Mouse (Mus musculus): ENCODE measurements around the gene Hist1h1d. TPM values are rescaled to one million over a fixed set of nuclear protein-coding genes. Genes with fewer than 3 reads are reported as not detected.

The Hist1h1d gene
- total and polyA plus RNA-seq, 3 experiments = 0.24 to 115 TPM; not detected in 1

DNA sequence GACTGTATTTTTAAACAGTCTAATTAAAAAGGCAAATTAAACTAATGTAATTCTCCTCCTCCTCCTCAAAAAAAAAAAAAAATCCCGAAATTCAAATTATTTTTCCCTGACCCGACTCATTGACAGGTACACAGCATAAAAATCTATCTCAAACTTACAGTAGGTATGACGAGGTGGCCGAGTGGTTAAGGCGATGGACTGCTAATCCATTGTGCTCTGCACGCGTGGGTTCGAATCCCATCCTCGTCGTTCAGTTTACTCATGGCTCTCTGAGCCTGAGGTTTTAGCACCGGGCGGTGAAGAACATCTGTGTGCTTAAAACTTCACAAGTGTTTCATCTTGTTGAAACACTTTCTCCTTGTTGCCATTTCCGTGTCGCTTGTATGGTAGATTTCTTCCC is 31.4 kb upstream of the Hist1h1d start:
- H3K79me2 ChIP-seq (ENCODE audit: control insufficient read depth, insufficient read depth, low read length, poor library complexity) = no peaks in the 10 kb centered on the region
- no peak overlapping the region for H3K9ac ChIP-seq (ENCODE audit: control insufficient read depth, low read depth, low read length, poor library complexity, severe bottlenecking)
- peak; percentile 91 for DNase-seq (ENCODE audit: low read depth, low spot score)
- H3K27me3 ChIP-seq (ENCODE audit: control insufficient read depth in 1 of 2, insufficient read depth in 2 of 2, low read length in 2 of 2) = no peaks in the 10 kb centered on the region
- no peaks in the 10 kb centered on the region for H3K9me3 ChIP-seq (replicated peaks; ENCODE audit: insufficient read depth, low read length)
- H3K36me3 ChIP-seq (ENCODE audit: control insufficient read depth in 1 of 2, insufficient read depth in 2 of 2, low read length in 2 of 2) = peaks cover 0 to 22% of the 10 kb centered on the region in 2 experiments; a peak in 2 of 4 replicates
- TF ChIP-seq KAT2A (conservative IDR thresholded peaks at IDR 0.05; ENCODE audit: low read depth, low read length) (no peak), TBP (IDR thresholded peaks at IDR 0.05; ENCODE audit: low read depth, low read length) (peak; percentile 100), GATA1 (IDR thresholded peaks at IDR 0.05; ENCODE audit: low read depth, low read length) (peak; percentile 35; the same call in 1 of the 2 replicates), GABPA (IDR thresholded peaks at IDR 0.05; ENCODE audit: low read depth, low read length) (no peak), CTCF (IDR thresholded peaks at IDR 0.05 in 2 of 3, conservative IDR thresholded peaks at IDR 0.05 in 1 of 3; ENCODE audit: control insufficient read depth in 1 of 3, insufficient read depth in 1 of 3, low read depth in 2 of 3, low read length in 3 of 3, poor library complexity in 1 of 3, severe bottlenecking in 1 of 3) (no peak)
- H3K4me3 ChIP-seq (ENCODE audit: control insufficient read depth in 1 of 2, insufficient read depth in 1 of 2, low read depth in 2 of 2, low read length in 2 of 2) = peak overlapping the region; percentile 36 to 40; a peak in 3 of 4 replicates
- no peak overlapping the region for H3K27ac ChIP-seq (ENCODE audit: control insufficient read depth, low read depth, low read length)
- H3K4me1 ChIP-seq (ENCODE audit: control insufficient read depth in 1 of 2, insufficient read depth in 2 of 2, low read length in 2 of 2) = peaks cover 6 to 7% of the 10 kb centered on the region in 2 experiments

DNA sequence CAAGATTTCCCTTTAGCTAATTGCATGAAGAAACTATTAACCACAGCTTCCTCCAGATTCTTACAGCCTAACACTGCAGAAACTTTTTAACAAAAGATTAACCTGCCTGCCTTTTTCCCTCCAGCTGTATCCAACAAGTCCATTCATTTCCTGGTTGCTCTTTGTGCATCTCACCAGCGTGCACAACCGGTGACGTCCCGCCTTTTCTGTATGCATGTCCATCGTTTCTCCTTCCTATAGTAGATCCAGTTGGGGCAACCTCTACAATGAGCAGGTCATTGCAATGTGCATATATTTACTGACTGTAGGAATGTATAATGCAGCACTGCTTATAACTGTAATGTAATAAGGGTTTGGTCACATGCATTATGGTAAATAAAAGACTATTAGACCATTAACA is 29.1 kb upstream of the Hist1h1d start:
- peaks cover 6 to 13% of the 10 kb centered on the region in 2 experiments for H3K4me1 ChIP-seq (ENCODE audit: control insufficient read depth in 1 of 2, insufficient read depth in 2 of 2, low read length in 2 of 2)
- no peaks in the 10 kb centered on the region for H3K79me2 ChIP-seq (ENCODE audit: control insufficient read depth, insufficient read depth, low read length, poor library complexity)
- H3K4me3 ChIP-seq (ENCODE audit: control insufficient read depth in 1 of 2, insufficient read depth in 1 of 2, low read depth in 2 of 2, low read length in 2 of 2) = peak overlapping the region in 1 of 2 experiments; percentile 33; a peak in 3 of 4 replicates
- H3K27me3 ChIP-seq (ENCODE audit: control insufficient read depth in 1 of 2, insufficient read depth in 2 of 2, low read length in 2 of 2) = no peaks in the 10 kb centered on the region
- TF ChIP-seq USF2 (IDR thresholded peaks at IDR 0.05; ENCODE audit: borderline replicate concordance in 1 of 2, insufficient read depth in 1 of 2, low read depth in 1 of 2, low read length in 2 of 2) (no peak), ZC3H11A (IDR thresholded peaks at IDR 0.05; ENCODE audit: low read depth, low read length) (no peak), RAD21 (IDR thresholded peaks at IDR 0.05; ENCODE audit: low read depth, low read length) (no peak), MAX (IDR thresholded peaks at IDR 0.05; ENCODE audit: low read length) (no peak), USF1 (IDR thresholded peaks at IDR 0.05; ENCODE audit: low read depth, low read length) (no peak), SMC3 (IDR thresholded peaks at IDR 0.05; ENCODE audit: low read depth, low read length) (no peak), CTCF (IDR thresholded peaks at IDR 0.05 in 2 of 3, conservative IDR thresholded peaks at IDR 0.05 in 1 of 3; ENCODE audit: control insufficient read depth in 1 of 3, insufficient read depth in 1 of 3, low read depth in 2 of 3, low read length in 3 of 3, poor library complexity in 1 of 3, severe bottlenecking in 1 of 3) (no peak), POLR2AphosphoS2 (IDR thresholded peaks at IDR 0.05; ENCODE audit: low read length) (no peak), GABPA (IDR thresholded peaks at IDR 0.05; ENCODE audit: low read depth, low read length) (no peak), GATA1 (IDR thresholded peaks at IDR 0.05; ENCODE audit: low read depth, low read length) (no peak), NELFE (IDR thresholded peaks at IDR 0.05; ENCODE audit: low read depth, low read length) (no peak), MYC (IDR thresholded peaks at IDR 0.05; ENCODE audit: low read depth, low read length) (no peak), BHLHE40 (IDR thresholded peaks at IDR 0.05; ENCODE audit: borderline replicate concordance, low read depth, low read length) (no peak), RCOR1 (IDR thresholded peaks at IDR 0.05; ENCODE audit: low read depth, low read length) (no peak), E2F4 (IDR thresholded peaks at IDR 0.05; ENCODE audit: borderline replicate concordance, low read depth, low read length) (no peak), CHD1 (IDR thresholded peaks at IDR 0.05; ENCODE audit: low read depth, low read length) (no peak), HCFC1 (IDR thresholded peaks at IDR 0.05; ENCODE audit: low read depth, low read length) (no peak), ZMIZ1 (IDR thresholded peaks at IDR 0.05; ENCODE audit: low read depth, low read length) (no peak), MAFK (IDR thresholded peaks at IDR 0.05; ENCODE audit: borderline replicate concordance, low read depth, low read length) (no peak)
- DNase-seq (ENCODE audit: low read depth, low spot score) = peak; percentile 57
- no peak overlapping the region for H3K27ac ChIP-seq (ENCODE audit: control insufficient read depth, low read depth, low read length)
- peaks cover 0 to 28% of the 10 kb centered on the region in 2 experiments; a peak in 2 of 4 replicates for H3K36me3 ChIP-seq (ENCODE audit: control insufficient read depth in 1 of 2, insufficient read depth in 2 of 2, low read length in 2 of 2)
- H3K9ac ChIP-seq (ENCODE audit: control insufficient read depth, low read depth, low read length, poor library complexity, severe bottlenecking) = no peak overlapping the region
- no peaks in the 10 kb centered on the region for H3K9me3 ChIP-seq (replicated peaks; ENCODE audit: insufficient read depth, low read length)
